Mouse (Mus musculus) midbrain, embryonic 12.5 days (tissue): Measurements from ENCODE around the gene Ace. TPM values are rescaled to one million over a fixed set of nuclear protein-coding genes. Genes with fewer than 3 reads are reported as not detected.

Experiments
- ATAC-seq: fragments of 200-750 bp; cut with Nextera tagmentation; 2 replicates; pipeline ENCODE4 v1.8.0; 2017; ENCODE audit warnings: low read depth, moderate TSS enrichment, moderate library complexity; ENCODE audit not compliant: low FRiP score
- H3K27ac ChIP-seq: fragments of 300-500 bp; sonication (generic); replicated peaks from 2 replicates; pipeline ENCODE4 v1.5.1; 2016; ENCODE audit warnings: mild to moderate bottlenecking
- H3K27me3 ChIP-seq: fragments of 300-500 bp; sonication (generic); 2 replicates; pipeline ENCODE4 v1.6.1; 2016; ENCODE audit warnings: mild to moderate bottlenecking
- H3K36me3 ChIP-seq: fragments of 300-500 bp; sonication (generic); 2 replicates; pipeline ENCODE4 v1.6.1; 2016
- H3K4me1 ChIP-seq: fragments of 300-500 bp; sonication (generic); 2 replicates; pipeline ENCODE4 v1.6.1; 2016
- H3K4me2 ChIP-seq: fragments of 300-500 bp; sonication (generic); replicated peaks from 2 replicates; pipeline ENCODE4 v1.6.1; 2016; ENCODE audit warnings: mild to moderate bottlenecking, moderate library complexity
- H3K4me3 ChIP-seq: fragments of 300-500 bp; sonication (generic); 2 replicates; pipeline ENCODE4 v1.5.1; 2016; ENCODE audit warnings: mild to moderate bottlenecking
- H3K9ac ChIP-seq: fragments of 300-500 bp; sonication (generic); replicated peaks from 2 replicates; pipeline ENCODE4 v1.6.1; 2016; ENCODE audit warnings: mild to moderate bottlenecking, moderate library complexity
- H3K9me3 ChIP-seq: fragments of 300-500 bp; sonication (generic); 2 replicates; pipeline ENCODE4 v1.6.1; 2016; ENCODE audit warnings: mild to moderate bottlenecking
- WGBS: fragments of 180-500 bp; shearing (Covaris S2); methylation state at CpG from one replicate; pipeline ENCODE4 v1.1.7; 2016; 5-methylcytosine and 5-hydroxymethylcytosine counted together
- polyA plus RNA-seq: library from polyadenylated mRNA; unstranded; fragments of >200 nt; fragmentation: Nextera tagmentation; extraction: Ambion mirVana; gene quantifications from 2 replicates; pipeline ENCODE4 v1.2.1, GENCODE M21; 2016

Ace gene
- polyA plus RNA-seq, 1 experiment from 2014 or later, result 1.2 TPM

DNA sequence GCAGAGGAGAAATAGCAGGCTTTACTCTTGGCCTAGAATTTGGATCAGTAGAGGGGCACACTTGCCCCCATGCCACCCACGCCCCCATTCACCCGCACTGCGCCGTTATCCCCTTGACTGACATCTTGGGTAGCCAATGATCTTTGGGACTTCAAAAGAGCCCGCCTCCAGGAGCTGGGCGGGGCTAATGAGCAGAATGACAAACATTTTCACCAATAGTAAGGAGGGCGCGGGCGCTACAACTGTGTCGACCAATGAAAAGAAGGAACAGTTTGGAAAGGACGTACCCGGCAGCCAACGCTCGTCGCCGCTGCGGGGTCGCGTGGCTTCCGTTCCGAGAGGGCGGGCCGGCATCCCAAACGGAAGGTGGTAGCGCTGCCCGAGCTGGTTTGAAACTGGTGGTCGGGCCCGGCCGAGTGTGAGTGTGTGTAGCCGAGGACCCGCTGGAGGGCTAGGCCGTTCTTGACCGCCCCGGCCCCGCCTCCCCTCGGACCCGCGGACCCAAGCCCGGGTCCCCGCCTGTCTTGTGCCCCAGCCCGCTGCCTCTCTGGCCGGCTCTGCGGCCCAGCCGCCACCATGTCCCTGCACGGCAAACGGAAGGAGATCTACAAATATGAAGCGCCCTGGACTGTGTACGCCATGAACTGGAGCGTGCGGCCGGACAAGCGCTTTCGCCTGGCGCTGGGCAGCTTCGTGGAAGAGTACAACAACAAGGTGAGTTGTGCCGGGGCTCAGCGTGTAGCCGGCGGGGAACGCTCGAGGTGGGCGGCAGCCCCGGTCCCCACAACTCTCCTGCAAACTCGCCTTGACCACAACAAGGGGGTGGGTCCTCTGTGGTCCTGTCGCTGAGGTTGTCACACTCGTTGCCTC lies 69.0 kb downstream of the Ace start, which contains the start of gene Dcaf7:
Gene Dcaf7 (plus strand): TSS at position 325 of the 870 bp plus-strand sequence.
- Histone ChIP-seq H3K36me3 (no peaks in the 10 kb centered on the region), H3K27me3 (no peaks in the 10 kb centered on the region), H3K9ac (peak within 1 kb of the TSS; percentile 87), H3K27ac (peak within 1 kb of the TSS; percentile 91), H3K9me3 (no peaks in the 10 kb centered on the region), H3K4me2 (peak within 1 kb of the TSS; percentile 73), H3K4me1 (peaks cover 26% of the 10 kb centered on the region), H3K4me3 (peak within 1 kb of the TSS; percentile 99)
- ATAC-seq, result peak; percentile 99
- under 1% methylated on average over 66 of the region's 66 CpGs for WGBS

DNA sequence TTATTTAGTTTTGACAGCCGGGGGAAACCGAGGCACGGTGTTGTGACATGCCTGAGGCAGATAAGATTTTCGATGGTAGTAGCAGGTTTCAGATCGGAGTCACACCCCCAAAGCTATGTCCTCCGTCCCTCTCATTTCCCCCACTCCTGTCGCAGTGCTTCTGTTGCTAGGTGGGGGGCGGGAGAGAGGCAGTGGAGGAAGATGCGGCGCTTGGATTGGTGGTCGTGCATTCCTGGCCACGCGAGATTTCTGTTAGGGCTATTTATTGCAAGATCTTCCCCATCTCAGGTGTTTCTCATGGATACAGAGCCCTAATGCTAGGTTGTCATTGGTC lies 69.6 kb downstream of the Ace start:
- Histone ChIP-seq H3K27ac (peak overlapping the region; percentile 91), H3K4me1 (peaks cover 26% of the 10 kb centered on the region), H3K36me3 (no peaks in the 10 kb centered on the region), H3K27me3 (no peaks in the 10 kb centered on the region), H3K9ac (peak overlapping the region; percentile 87), H3K9me3 (no peaks in the 10 kb centered on the region), H3K4me3 (peak overlapping the region; percentile 99), H3K4me2 (peak overlapping the region; percentile 73)
- 0% methylated on average over 13 of the region's 13 CpGs for WGBS
- no peak; the same call in 1 of the 2 replicates for ATAC-seq

Other genes starting within 250 kb of the Ace start
- gene Cyb561, start 14.6 kb upstream of the Ace start, polyA plus RNA-seq, result 13.2 and 16.3 TPM in 2 replicates
- gene Ace3, start 26.7 kb downstream of the Ace start, polyA plus RNA-seq, result not detected in 2 replicates
- 0.50 and 0.56 TPM in 2 replicates for gene Kcnh6, start 40.2 kb downstream of the Ace start, polyA plus RNA-seq
- gene Dcaf7, start 68.9 kb downstream of the Ace start, polyA plus RNA-seq, result 122 and 126 TPM in 2 replicates
- gene Taco1, start 98.1 kb downstream of the Ace start, polyA plus RNA-seq, result 9.8 and 10.4 TPM in 2 replicates
- gene Map3k3, start 116.7 kb downstream of the Ace start, polyA plus RNA-seq, result 25.4 and 25.8 TPM in 2 replicates
- 0.78 TPM in 1 of 2 replicates, not detected in the other for gene Gm10840, start 192.9 kb downstream of the Ace start, polyA plus RNA-seq
- 278 and 309 TPM in 2 replicates for gene Limd2, start 192.9 kb downstream of the Ace start, polyA plus RNA-seq
- 33.6 and 40.9 TPM in 2 replicates for gene Strada, start 234.2 kb downstream of the Ace start, polyA plus RNA-seq
- 79.2 and 85.9 TPM in 2 replicates for gene Ccdc47, start 248.4 kb downstream of the Ace start, polyA plus RNA-seq
- 113 and 120 TPM in 2 replicates for gene Ddx42, start 249.0 kb downstream of the Ace start, polyA plus RNA-seq